ENCODE assay signal across 8 mouse cellular contexts in genomic region chr4:149571651-149572149, GRCm38 (mm10). TPM values are rescaled to one million over a fixed set of nuclear protein-coding genes. Genes with fewer than 3 reads are reported as not detected.
A peak's percentile ranks its signal among the peaks of the same experiment; 100 is the strongest.
DNase-seq lines count a peak whose midpoint lies in the region; ATAC-seq lines count a peak whose summit lies in the region.

No protein-coding gene starts in this region.

- peak; percentile 15 for DNase-seq in gastrocnemius, adult 18-20 months (ENCODE audit: low spot score)
- no peak for DNase-seq in gastrocnemius, adult 8-10 months (ENCODE audit: low spot score in 2 of 2)
- DNase-seq in cerebellum, postnatal 10 days = peak; percentile 51 to 57
- DNase-seq in intestine, embryonic 14.5 days (ENCODE audit: low spot score) = peak; percentile 60
- peak; percentile 79 for DNase-seq in lung, postnatal 25 days (ENCODE audit: low spot score)
- DNase-seq in thymus, postnatal 36 days = no peak
- DNase-seq in embryo, embryonic 10.5 days (ENCODE audit: low spot score) = no peak
- DNase-seq in layer of hippocampus, postnatal 36 days = no peak

- 53% methylated on average over 8 of the region's 8 CpGs for WGBS in intestine, embryonic 14.5 days

- H3K9ac ChIP-seq in intestine, embryonic 14.5 days (ENCODE audit: low read length) = no peak overlapping the region

- ATAC-seq in intestine, embryonic 14.5 days (replicated peaks; ENCODE audit: low FRiP score, low TSS enrichment, low read depth) = no peak

- H3K9me3 ChIP-seq in intestine, embryonic 14.5 days (ENCODE audit: control insufficient read depth, low read length) = no peaks in the 10 kb centered on the region

- H3K36me3 ChIP-seq in intestine, embryonic 14.5 days (ENCODE audit: control insufficient read depth, insufficient read depth, low read length) = no peaks in the 10 kb centered on the region

- H3K27ac ChIP-seq in intestine, embryonic 14.5 days (ENCODE audit: low read depth) = no peak overlapping the region

- no peak overlapping the region for H3K4me3 ChIP-seq in intestine, embryonic 14.5 days (ENCODE audit: low read depth, low read length)

- peaks cover 19% of the 10 kb centered on the region for H3K4me1 ChIP-seq in intestine, embryonic 14.5 days (replicated peaks; ENCODE audit: control insufficient read depth, insufficient read depth, low read length)

- H3K27me3 ChIP-seq in intestine, embryonic 14.5 days (replicated peaks; ENCODE audit: control insufficient read depth, insufficient read depth, low read length) = no peaks in the 10 kb centered on the region

- no peak overlapping the region for H3K4me2 ChIP-seq in intestine, embryonic 14.5 days (ENCODE audit: low read length)

RNA-seq across cellular contexts. Expression of gene Clstn1, which starts 14.6 kb away (rescaled TPM):
- 10 to 100 TPM; 27.5 to 35.0 TPM for total RNA-seq in gastrocnemius, adult 18-20 months (2021)
- 10 to 100 TPM; 17.1 to 25.6 (median 24.8) TPM for total RNA-seq in gastrocnemius, adult 8-10 months (2022)
- polyA plus RNA-seq in intestine, embryonic 14.5 days (2014; fragmentation: Nextera tagmentation; extraction: Ambion mirVana) = 20.5 and 30.8 TPM in 2 replicates
- 100 to 1,000 TPM; 747 to 821 TPM for total RNA-seq in layer of hippocampus, postnatal 36 days (2021)

RNA-seq across cellular contexts. Expression of gene Ctnnbip1, which starts 53.7 kb away (rescaled TPM):
- total RNA-seq in gastrocnemius, adult 18-20 months (2021) = 10 to 100 TPM; 17.7 to 19.0 TPM
- total RNA-seq in gastrocnemius, adult 8-10 months (2022) = 10 to 100 TPM; 16.3 to 22.2 (median 18.8) TPM
- polyA plus RNA-seq in intestine, embryonic 14.5 days (2014; fragmentation: Nextera tagmentation; extraction: Ambion mirVana) = 53.0 and 54.3 TPM in 2 replicates
- total RNA-seq in layer of hippocampus, postnatal 36 days (2021) = 10 to 100 TPM; 33.6 to 37.4 TPM

Comparison
In these comparisons a context has a peak if more than half of its experiments do, and no peak if none do; other contexts are left out.
1. DNase-seq: peak in gastrocnemius, adult 18-20 months (single experiment), cerebellum, postnatal 10 days (2 of 2), intestine, embryonic 14.5 days (single experiment) and lung, postnatal 25 days (single experiment); none in gastrocnemius, adult 8-10 months (0 of 2), thymus, postnatal 36 days (0 of 2), embryo, embryonic 10.5 days (single experiment) and layer of hippocampus, postnatal 36 days (0 of 2).
2. RNA of gene Clstn1, which starts 14.6 kb away (total RNA-seq): 747 to 821 TPM in layer of hippocampus, postnatal 36 days; 27.5 to 35.0 TPM in gastrocnemius, adult 18-20 months and 17.1 to 25.6 TPM in gastrocnemius, adult 8-10 months; every median in the first group is over 10 times any median in the second.